Mouse (Mus musculus): Measurements from ENCODE around the gene Smim11.

- TF ChIP-seq CTCF (IDR thresholded peaks at IDR 0.05; ENCODE audit: borderline replicate concordance, insufficient read depth, low read length) (no peak), POLR2A (IDR thresholded peaks at IDR 0.05; ENCODE audit: low read depth, low read length) (no peak)
Observed at GRCm38 (mm10) chr16:92360711-92361110, 59.6 kb downstream of the Smim11 start.
